Mouse (Mus musculus) myocyte (in vitro differentiated cells): ENCODE measurements around the gene Slc1a2.

Experiments
- E2F4 ChIP-seq: IDR thresholded peaks from one replicate; pipeline ENCODE4 v1.6.1; 2011; ENCODE audit warnings: mild to moderate bottlenecking, control low read depth, moderate library complexity; ENCODE audit not compliant: insufficient read depth
- MAX ChIP-seq: IDR thresholded peaks from one replicate; pipeline ENCODE4 v1.6.1; 2011; ENCODE audit warnings: low read depth, mild to moderate bottlenecking, control low read depth
- MYOD1 ChIP-seq, 3 experiments: IDR thresholded peaks; one replicate each; pipeline ENCODE4 v1.6.1; 2011; ENCODE audit warnings: control low read depth in 2 of 3, low read depth in 2 of 3, mild to moderate bottlenecking in 2 of 3, moderate library complexity in 1 of 3; ENCODE audit not compliant: insufficient read length in 2 of 3, control insufficient read depth in 1 of 3
- POLR2A ChIP-seq: IDR thresholded peaks from one replicate; pipeline ENCODE4 v1.6.1; 2011; ENCODE audit warnings: low read depth, mild to moderate bottlenecking, control low read depth, moderate library complexity; ENCODE audit not compliant: insufficient read length
- SRF ChIP-seq: IDR thresholded peaks from one replicate; pipeline ENCODE4 v1.6.1; 2011; ENCODE audit warnings: low read depth; ENCODE audit not compliant: control insufficient read depth, insufficient read length
- TCF12 ChIP-seq: IDR thresholded peaks from one replicate; pipeline ENCODE4 v1.6.1; 2011; ENCODE audit warnings: mild to moderate bottlenecking, control low read depth; ENCODE audit not compliant: poor library complexity, insufficient read depth, severe bottlenecking
- TCF3 ChIP-seq: IDR thresholded peaks from one replicate; pipeline ENCODE4 v1.6.1; 2011; ENCODE audit warnings: low read depth, control low read depth; ENCODE audit not compliant: insufficient read length
- USF1 ChIP-seq: IDR thresholded peaks from one replicate; pipeline ENCODE4 v1.6.1; 2011; ENCODE audit warnings: low read depth, mild to moderate bottlenecking, control low read depth, moderate library complexity

DNA sequence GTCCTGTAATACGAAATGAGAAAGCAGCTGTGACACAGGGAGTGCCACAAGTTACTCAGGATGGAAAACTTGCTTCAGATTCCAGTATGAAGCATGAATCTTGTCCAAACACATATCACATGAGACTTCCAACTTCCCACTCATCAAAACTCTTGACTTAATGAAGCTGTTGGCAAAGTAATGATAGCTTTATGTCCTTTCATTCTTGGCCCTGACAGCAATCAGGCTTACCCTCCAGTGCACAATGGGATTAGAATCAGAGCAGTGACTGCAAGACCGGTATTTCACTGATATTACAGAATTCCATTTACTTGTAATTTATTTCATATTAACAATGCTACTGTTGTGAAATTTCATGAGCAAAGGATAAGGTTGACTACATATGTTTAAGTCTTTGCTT is 105.5 kb downstream of the Slc1a2 start:
- TF ChIP-seq E2F4, result no peak
- TF ChIP-seq TCF12, result no peak
- no peak for TF ChIP-seq USF1
- no peak for TF ChIP-seq TCF3
- TF ChIP-seq POLR2A, result no peak
- TF ChIP-seq SRF, result no peak
- TF ChIP-seq MAX, result no peak
- TF ChIP-seq MYOD1 (IDR thresholded peaks at IDR 0.05; ENCODE audit: control insufficient read depth in 1 of 3, insufficient read length in 2 of 3, low read depth in 2 of 3), result no peak
